Mouse (Mus musculus): ENCODE results near the gene Tyr.
"Not testable (repeated sequence)": the region's sequence is repeated elsewhere in the genome, so short reads cannot be mapped to it uniquely, and the experiment has no call there.

Gene Tyr

GRCm38 (mm10) chr7:87493412-87493811 lies at the start of gene Tyr:
Tyr (minus strand) TSS chr7:87493512.
- no peak for DNase-seq (ENCODE audit: low spot score)

- DNase-seq (ENCODE audit: low spot score): no peak
These were observed 45.7 kb upstream of the Tyr start for GRCm38 (mm10) chr7:87539031-87539430.

GRCm38 (mm10) chr7:87494124-87494682 lies 891 bp upstream of the Tyr start:
- no peak for DNase-seq (ENCODE audit: low spot score)

- no peak for DNase-seq (ENCODE audit: low spot score)
These were observed 5.3 kb downstream of the Tyr start for GRCm38 (mm10) chr7:87488024-87488423.

GRCm38 (mm10) chr7:87413271-87413670 lies 80.0 kb downstream of the Tyr start:
- no peak for DNase-seq (ENCODE audit: low spot score)

GRCm38 (mm10) chr7:87411373-87411772 lies 81.9 kb downstream of the Tyr start:
- not testable (repeated sequence) for DNase-seq (ENCODE audit: low spot score)

GRCm38 (mm10) chr7:87397023-87397422 lies 96.3 kb downstream of the Tyr start:
- DNase-seq (ENCODE audit: low spot score): no peak

GRCm38 (mm10) chr7:87374935-87375334 lies 118.4 kb downstream of the Tyr start:
- DNase-seq (ENCODE audit: low spot score): no peak

Measured in spleen, adult 12 weeks (tissue).